Mouse (Mus musculus) mesoderm, embryonic 11.5 days (tissue): ENCODE results near the gene Acrbp.

Source experiments
- DNase-seq: peaks from one replicate; pipeline ENCODE4 v3.0.0-alpha.2; 2012; ENCODE audit warnings: low read depth, low spot score

Acrbp gene

GRCm38 (mm10) chr6:125071170-125071895 lies 21.8 kb downstream of the Acrbp start:
- no peak for DNase-seq

- DNase-seq = no peak
These were observed 22.4 kb downstream of the Acrbp start for GRCm38 (mm10) chr6:125071896-125072279.

- no peak for DNase-seq
These were observed 24.3 kb downstream of the Acrbp start for GRCm38 (mm10) chr6:125073825-125074224.

GRCm38 (mm10) chr6:125081394-125081793 lies 31.9 kb downstream of the Acrbp start:
- no peak for DNase-seq

GRCm38 (mm10) chr6:125081797-125082560 lies 32.5 kb downstream of the Acrbp start:
- peak; percentile 97 for DNase-seq

GRCm38 (mm10) chr6:125082801-125083386 lies 33.4 kb downstream of the Acrbp start:
- DNase-seq = no peak

- peak; percentile 84 for DNase-seq
These were observed 34.9 kb downstream of the Acrbp start for GRCm38 (mm10) chr6:125084424-125084823.

GRCm38 (mm10) chr6:125087937-125088336 lies 38.4 kb downstream of the Acrbp start:
- no peak for DNase-seq

- DNase-seq = peak; percentile 92
These were observed 39.3 kb downstream of the Acrbp start for GRCm38 (mm10) chr6:125088561-125089321.

- peak; percentile 81 for DNase-seq
These were observed 40.2 kb downstream of the Acrbp start for GRCm38 (mm10) chr6:125089521-125090321.

- no peak for DNase-seq
These were observed 41.0 kb downstream of the Acrbp start for GRCm38 (mm10) chr6:125090341-125091085.

GRCm38 (mm10) chr6:125092372-125092771 lies 42.9 kb downstream of the Acrbp start:
- DNase-seq = no peak

- no peak for DNase-seq
These were observed 45.4 kb downstream of the Acrbp start for GRCm38 (mm10) chr6:125094843-125095242.

- peak; percentile 90 for DNase-seq
These were observed 46.1 kb downstream of the Acrbp start, which contains the start of gene Chd4 for GRCm38 (mm10) chr6:125095391-125096278. Gene Chd4, plus strand, starts transcription at chr6:125095981.

GRCm38 (mm10) chr6:125096279-125096596 lies 46.7 kb downstream of the Acrbp start:
- no peak for DNase-seq

GRCm38 (mm10) chr6:125096597-125097345 lies 47.3 kb downstream of the Acrbp start:
- DNase-seq = peak; percentile 54

GRCm38 (mm10) chr6:125097346-125097689 lies 47.8 kb downstream of the Acrbp start:
- no peak for DNase-seq

- DNase-seq = no peak
These were observed 48.5 kb downstream of the Acrbp start for GRCm38 (mm10) chr6:125097951-125098350.

GRCm38 (mm10) chr6:125098513-125098912 lies 49.0 kb downstream of the Acrbp start:
- no peak for DNase-seq
